Mouse (Mus musculus) hindbrain, embryonic 15.5 days (tissue): ENCODE measurements around the gene Gm9999. TPM values are rescaled to one million over a fixed set of nuclear protein-coding genes. Genes with fewer than 3 reads are reported as not detected.

ENCODE experiments used
- ATAC-seq: fragments of 200-750 bp; cut with Nextera tagmentation; 2 replicates; pipeline ENCODE4 v1.8.0; 2017; ENCODE audit warnings: low read depth, moderate number of reproducible peaks, moderate TSS enrichment; ENCODE audit not compliant: low FRiP score
- H3K27ac ChIP-seq: fragments of 300-500 bp; sonication (generic); replicated peaks from 2 replicates; pipeline ENCODE4 v1.5.1; 2015; ENCODE audit warnings: mild to moderate bottlenecking, inconsistent platforms
- H3K27me3 ChIP-seq: fragments of 300-500 bp; sonication (generic); 2 replicates; pipeline ENCODE4 v1.6.1; 2015; ENCODE audit warnings: control low read depth, inconsistent platforms
- H3K36me3 ChIP-seq: fragments of 300-500 bp; sonication (generic); 2 replicates; pipeline ENCODE4 v1.6.1; 2015; ENCODE audit warnings: control low read depth, inconsistent platforms
- H3K4me1 ChIP-seq: fragments of 300-500 bp; sonication (generic); replicated peaks from 2 replicates; pipeline ENCODE4 v1.6.1; 2015; ENCODE audit warnings: control low read depth, inconsistent platforms
- H3K4me2 ChIP-seq: fragments of 300-500 bp; sonication (generic); 2 replicates; pipeline ENCODE4 v1.6.1; 2015; ENCODE audit warnings: moderate library complexity, mild to moderate bottlenecking, inconsistent platforms
- H3K4me3 ChIP-seq: fragments of 300-500 bp; sonication (generic); 2 replicates; pipeline ENCODE4 v1.5.1; 2015; ENCODE audit warnings: mild to moderate bottlenecking, inconsistent platforms
- H3K9ac ChIP-seq: fragments of 300-500 bp; sonication (generic); 2 replicates; pipeline ENCODE4 v1.6.1; 2015; ENCODE audit warnings: inconsistent platforms
- H3K9me3 ChIP-seq: fragments of 300-500 bp; sonication (generic); 2 replicates; pipeline ENCODE4 v1.6.1; 2016; ENCODE audit warnings: control low read depth, inconsistent platforms
- WGBS: fragments of 180-500 bp; shearing (Covaris S2); methylation state at CpG from one replicate; pipeline ENCODE4 v1.1.7; 2015; 5-methylcytosine and 5-hydroxymethylcytosine counted together
- polyA plus RNA-seq: library from polyadenylated mRNA; unstranded; fragments of >200 nt; fragmentation: Nextera tagmentation; extraction: Ambion mirVana; gene quantifications from 2 replicates; pipeline ENCODE4 v1.2.1, GENCODE M21; 2015

The Gm9999 gene
- not detected in 2 replicates for polyA plus RNA-seq

DNA sequence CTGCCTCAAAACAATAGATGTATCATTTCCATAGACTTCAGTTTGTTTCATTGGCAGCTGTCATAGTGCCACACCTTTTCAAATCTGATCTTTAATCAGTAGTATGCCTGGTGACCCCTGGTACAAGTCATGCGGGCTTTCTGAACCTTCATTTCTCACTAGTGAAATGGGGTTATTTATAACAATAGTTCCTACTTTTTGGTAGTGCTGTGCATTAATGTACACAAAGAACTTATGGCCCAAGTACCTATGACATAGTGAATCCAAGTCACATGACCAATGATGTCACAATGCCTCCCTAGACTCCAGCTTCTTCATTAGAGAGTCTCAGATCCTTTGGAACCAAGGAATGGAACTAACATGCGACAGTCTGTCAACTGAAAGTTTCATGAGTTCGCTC, at the start of gene Gm9999:
TSS of gene Gm9999 (plus strand) at position 301 of the 400 bp plus-strand sequence.
- Histone ChIP-seq H3K27me3 (no peaks in the 10 kb centered on the region), H3K4me1 (peaks cover 5% of the 10 kb centered on the region; the same call in 1 of the 2 replicates), H3K9ac (no peak within 1 kb of the TSS), H3K9me3 (no peaks in the 10 kb centered on the region), H3K27ac (no peak within 1 kb of the TSS), H3K4me2 (no peak within 1 kb of the TSS), H3K36me3 (no peaks in the 10 kb centered on the region), H3K4me3 (no peak within 1 kb of the TSS)
- 97% methylated on average over 3 of the region's 3 CpGs for WGBS
- ATAC-seq, result no peak

DNA sequence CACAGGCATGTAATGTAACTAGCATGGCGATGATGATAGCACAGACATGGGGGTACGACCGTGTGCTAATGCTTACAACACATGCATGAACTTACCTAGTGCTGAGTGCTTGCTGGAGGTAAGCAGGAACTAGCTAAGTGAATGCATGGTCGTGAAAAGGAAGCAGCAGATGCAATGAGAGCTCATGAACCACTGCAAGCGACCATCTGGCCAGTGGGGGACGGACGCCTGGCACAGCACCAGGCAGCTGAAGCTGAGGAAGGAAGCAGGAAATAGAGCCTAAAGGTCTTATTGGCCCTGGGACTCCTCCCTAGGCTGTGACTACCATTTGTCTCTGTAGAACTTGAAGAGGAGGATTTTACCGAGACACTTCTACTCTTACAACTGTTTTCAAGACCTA, 48.6 kb upstream of the Gm9999 start:
- Histone ChIP-seq H3K4me2 (no peak overlapping the region), H3K4me1 (no peaks in the 10 kb centered on the region), H3K27me3 (no peaks in the 10 kb centered on the region), H3K9ac (no peak overlapping the region), H3K36me3 (peaks cover 38% of the 10 kb centered on the region), H3K27ac (no peak overlapping the region), H3K9me3 (no peaks in the 10 kb centered on the region), H3K4me3 (no peak overlapping the region)
- WGBS, result 82% methylated on average over 8 of the region's 8 CpGs
- ATAC-seq, result no peak

DNA sequence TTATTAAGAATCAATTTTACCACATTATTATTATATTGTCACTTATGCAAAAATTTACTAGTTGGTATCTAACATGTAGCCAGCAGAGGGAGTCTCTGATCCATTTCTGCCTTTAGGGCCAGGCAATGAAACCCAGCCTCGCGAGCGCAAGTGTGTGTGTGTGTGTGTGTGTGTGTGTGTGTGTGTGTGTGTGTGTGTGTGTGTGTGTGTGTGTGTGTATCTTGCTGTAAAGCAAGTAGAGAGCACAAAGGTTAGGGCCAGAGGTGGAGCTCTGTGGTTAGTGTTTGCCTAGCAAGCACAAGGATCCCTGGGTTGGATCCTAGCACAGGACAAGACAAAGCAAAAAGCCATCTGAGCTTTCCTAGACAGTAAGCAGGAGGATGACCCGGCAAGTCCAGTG, 47.5 kb upstream of the Gm9999 start:
- Histone ChIP-seq H3K36me3 (peaks cover 39% of the 10 kb centered on the region), H3K9me3 (no peaks in the 10 kb centered on the region), H3K27ac (no peak overlapping the region), H3K9ac (no peak overlapping the region), H3K27me3 (no peaks in the 10 kb centered on the region), H3K4me1 (no peaks in the 10 kb centered on the region), H3K4me2 (no peak overlapping the region), H3K4me3 (no peak overlapping the region)
- whole genome bisulfite sequencing, result 50% methylated on average over 4 of the region's 4 CpGs
- ATAC-seq, result peak; percentile 30; the same call in 1 of the 2 replicates

DNA sequence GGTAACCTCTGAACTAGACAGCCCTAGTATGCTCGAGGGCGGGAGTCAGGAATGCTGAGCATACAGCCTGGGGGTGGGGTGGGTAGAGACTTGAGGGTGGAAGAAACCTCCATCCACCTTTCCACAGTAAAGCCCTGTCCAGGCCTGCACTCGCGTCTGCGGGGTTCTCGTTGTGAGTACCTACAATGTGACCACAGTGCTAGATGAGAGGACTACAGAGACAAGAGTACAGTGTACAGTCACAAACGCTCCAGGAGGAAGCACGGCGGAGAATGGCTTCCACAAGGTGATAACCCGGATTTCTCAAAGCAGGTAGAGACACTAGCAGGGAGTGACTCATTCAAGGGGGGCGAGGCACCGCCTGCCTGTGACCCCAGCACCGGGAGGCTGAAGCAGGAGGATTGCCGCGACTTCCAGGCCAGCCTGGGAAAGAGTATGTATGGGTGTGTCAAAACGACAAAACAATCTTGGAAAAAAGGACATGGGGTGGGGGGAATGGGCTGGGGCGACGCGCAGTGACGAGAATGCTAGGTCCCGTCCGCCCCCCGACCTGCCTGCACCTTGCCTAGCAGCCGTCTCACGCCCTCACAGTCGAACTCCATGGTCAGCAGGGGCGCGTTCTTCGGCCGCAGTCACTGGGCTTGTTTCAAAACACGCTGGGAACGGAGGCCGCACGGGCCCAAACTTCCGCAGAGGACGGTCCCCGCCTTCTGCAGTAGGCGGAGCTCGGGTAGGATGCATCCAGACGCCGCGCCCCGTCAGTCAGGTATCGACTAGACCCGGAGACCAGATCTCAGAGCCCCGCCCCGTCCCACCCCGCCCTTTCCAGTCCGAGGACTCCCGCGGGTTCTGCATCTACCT, 25.3 kb upstream of the Gm9999 start, which contains the start of gene Uevld:
TSS of gene Uevld (minus strand) at position 697 of the 861 bp plus-strand sequence.
- Histone ChIP-seq H3K4me2 (peak within 1 kb of the TSS; percentile 66), H3K9ac (peak within 1 kb of the TSS; percentile 66), H3K4me1 (peaks cover 15% of the 10 kb centered on the region), H3K9me3 (no peaks in the 10 kb centered on the region), H3K36me3 (peaks cover 13% of the 10 kb centered on the region), H3K4me3 (peak within 1 kb of the TSS; percentile 86), H3K27ac (peak within 1 kb of the TSS; percentile 38; the same call in 1 of the 2 replicates), H3K27me3 (no peaks in the 10 kb centered on the region)
- peak; percentile 90 for ATAC-seq
- under 1% methylated on average over 50 of the region's 51 CpGs for WGBS

DNA sequence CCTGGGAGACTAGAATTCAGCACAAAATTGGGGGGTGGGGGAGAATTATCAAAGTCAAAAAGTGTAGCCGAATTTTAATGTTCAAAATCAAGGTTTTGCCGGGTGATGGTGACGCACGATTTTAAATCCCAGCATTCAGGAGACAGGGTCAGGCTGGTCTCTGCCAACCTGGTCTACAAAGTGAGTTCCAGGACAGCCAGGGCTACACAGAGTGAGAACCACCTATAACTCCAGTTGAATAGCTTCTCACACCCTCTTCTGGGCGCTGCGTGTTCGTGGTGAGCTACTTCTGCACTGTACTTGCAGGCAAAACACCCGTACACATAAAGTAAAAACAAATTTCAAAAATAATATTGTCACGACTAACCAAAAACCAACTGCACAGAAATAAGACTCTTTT, 24.5 kb upstream of the Gm9999 start:
- no peaks in the 10 kb centered on the region for H3K27me3 ChIP-seq
- H3K9me3 ChIP-seq, result no peaks in the 10 kb centered on the region
- 15% methylated on average over 9 of the region's 9 CpGs for WGBS
- ATAC-seq, result no peak
- peaks cover 23% of the 10 kb centered on the region for H3K4me1 ChIP-seq
- peaks cover 10% of the 10 kb centered on the region for H3K36me3 ChIP-seq
- peak overlapping the region; percentile 66 for H3K4me2 ChIP-seq
- peak overlapping the region; percentile 66 for H3K9ac ChIP-seq
- H3K27ac ChIP-seq, result peak overlapping the region; percentile 38; the same call in 1 of the 2 replicates
- H3K4me3 ChIP-seq, result peak overlapping the region; percentile 86

DNA sequence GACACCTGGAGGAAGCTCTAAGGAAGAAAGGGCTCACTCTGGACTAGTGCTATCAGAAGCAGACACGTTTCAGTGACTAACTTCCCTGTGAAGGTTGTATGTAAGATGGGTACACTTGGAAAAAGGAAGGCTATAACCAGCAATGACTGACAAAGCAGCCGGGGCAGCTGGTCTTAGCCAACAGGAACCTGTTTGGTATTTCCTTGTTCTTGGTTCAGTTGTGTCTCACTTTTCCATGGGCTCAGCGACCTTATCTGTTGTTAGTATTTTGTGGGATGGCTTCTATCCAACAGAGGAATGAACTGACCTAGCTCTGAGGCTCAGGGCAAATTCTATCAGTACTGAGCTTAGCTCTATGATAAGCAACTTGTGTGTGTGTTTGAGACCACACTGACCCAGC, 22.4 kb upstream of the Gm9999 start:
- no peaks in the 10 kb centered on the region for H3K9me3 ChIP-seq
- no peak for ATAC-seq
- no peaks in the 10 kb centered on the region for H3K36me3 ChIP-seq
- H3K9ac ChIP-seq, result no peak overlapping the region
- H3K4me2 ChIP-seq, result no peak overlapping the region
- peaks cover 23% of the 10 kb centered on the region for H3K4me1 ChIP-seq
- H3K27ac ChIP-seq, result no peak overlapping the region
- WGBS, result 63% methylated on average over 3 of the region's 3 CpGs
- no peaks in the 10 kb centered on the region for H3K27me3 ChIP-seq
- H3K4me3 ChIP-seq, result no peak overlapping the region

DNA sequence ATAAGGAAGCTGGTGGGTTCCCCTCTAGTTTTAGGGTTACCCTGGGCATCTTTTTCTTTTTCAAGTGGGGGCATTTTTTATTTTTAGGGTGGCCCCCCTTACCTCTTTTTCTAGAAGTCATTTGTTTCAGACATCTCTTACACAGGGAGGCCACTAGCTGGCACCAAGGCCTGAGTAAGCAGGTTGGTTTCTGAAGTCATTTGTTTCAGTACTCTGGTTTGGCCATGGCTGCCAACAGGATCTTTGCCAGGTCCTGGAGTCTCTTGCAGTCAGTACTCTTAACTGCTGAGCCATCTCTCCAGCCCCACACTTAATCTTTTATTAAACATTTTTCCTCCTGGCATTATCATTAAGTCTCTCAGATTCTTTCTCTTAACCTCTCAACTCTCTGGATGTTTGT, 21.2 kb upstream of the Gm9999 start:
- Histone ChIP-seq H3K9ac (no peak overlapping the region), H3K36me3 (no peaks in the 10 kb centered on the region), H3K9me3 (no peaks in the 10 kb centered on the region), H3K4me3 (no peak overlapping the region), H3K4me2 (no peak overlapping the region), H3K27ac (no peak overlapping the region; the same call in 1 of the 2 replicates), H3K4me1 (peaks cover 23% of the 10 kb centered on the region), H3K27me3 (no peaks in the 10 kb centered on the region)
- no peak for ATAC-seq

DNA sequence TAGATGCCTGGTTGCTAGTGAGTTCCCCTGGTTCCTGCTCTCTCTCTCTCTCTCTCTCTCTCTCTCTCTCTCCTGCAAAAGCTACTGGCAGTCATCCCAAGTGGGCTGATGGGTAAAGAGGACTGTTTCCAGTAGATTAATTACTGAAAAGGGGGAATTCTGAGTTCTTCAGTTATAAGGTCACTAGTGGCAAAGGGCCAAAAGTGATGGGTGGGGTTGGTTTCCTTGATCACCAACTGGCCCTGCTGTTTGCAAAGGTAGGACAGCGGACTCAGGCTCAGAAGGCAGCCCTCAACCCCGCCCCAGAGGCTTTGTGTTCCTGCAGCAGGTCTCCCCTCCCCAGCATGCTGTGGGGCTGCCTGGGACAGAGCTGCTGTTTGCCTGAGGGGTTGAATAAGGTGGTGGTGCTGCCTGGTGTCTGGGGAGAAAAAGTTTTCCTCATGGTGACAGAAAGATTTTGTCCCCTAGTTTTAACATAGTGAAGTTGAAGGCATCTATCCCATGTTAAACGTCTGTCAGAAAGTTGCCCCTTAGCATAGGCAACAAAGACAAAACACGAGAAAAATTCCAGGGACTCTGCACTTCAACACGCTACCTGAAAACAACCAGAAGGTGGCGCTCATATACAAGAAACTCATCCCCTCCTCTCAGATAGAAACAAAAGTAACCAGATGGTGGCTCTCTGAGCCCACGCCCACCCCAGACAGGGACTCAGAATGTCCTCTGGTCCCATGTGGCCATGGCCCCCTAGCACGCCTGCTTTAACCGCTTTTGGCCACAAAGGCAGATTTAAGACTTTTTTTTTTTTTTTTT, 20.4 kb upstream of the Gm9999 start:
- H3K27ac ChIP-seq, result peak overlapping the region; percentile 68
- peak overlapping the region; percentile 6; the same call in 1 of the 2 replicates for H3K9ac ChIP-seq
- no peak overlapping the region for H3K4me3 ChIP-seq
- no peaks in the 10 kb centered on the region for H3K27me3 ChIP-seq
- H3K4me2 ChIP-seq, result peak overlapping the region; percentile 36
- ATAC-seq, result peak; percentile 70
- H3K9me3 ChIP-seq, result no peaks in the 10 kb centered on the region
- WGBS, result 0% methylated on average over 9 of the region's 9 CpGs
- no peaks in the 10 kb centered on the region for H3K36me3 ChIP-seq
- peaks cover 16% of the 10 kb centered on the region for H3K4me1 ChIP-seq

DNA sequence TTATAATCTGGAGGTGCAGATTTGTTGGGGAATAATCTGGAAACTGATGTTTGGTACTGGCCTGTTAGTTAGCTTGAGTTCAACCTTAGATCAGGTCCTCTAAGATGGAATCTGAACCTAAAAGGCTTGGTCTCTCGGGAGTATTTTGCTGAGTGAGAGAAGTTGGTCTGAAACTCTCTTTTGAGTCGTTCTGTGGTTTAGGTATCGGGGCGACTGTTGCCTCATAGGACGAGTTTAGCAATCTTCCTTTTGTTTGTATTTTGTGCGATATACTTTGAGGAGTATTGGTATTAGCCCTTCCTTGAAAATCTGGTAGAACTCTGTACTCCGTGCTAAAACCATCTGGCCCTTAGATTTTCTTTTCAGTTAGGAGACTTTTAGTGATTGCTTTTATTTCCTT, 19.3 kb upstream of the Gm9999 start:
- WGBS, result 85% methylated on average over 7 of the region's 7 CpGs

DNA sequence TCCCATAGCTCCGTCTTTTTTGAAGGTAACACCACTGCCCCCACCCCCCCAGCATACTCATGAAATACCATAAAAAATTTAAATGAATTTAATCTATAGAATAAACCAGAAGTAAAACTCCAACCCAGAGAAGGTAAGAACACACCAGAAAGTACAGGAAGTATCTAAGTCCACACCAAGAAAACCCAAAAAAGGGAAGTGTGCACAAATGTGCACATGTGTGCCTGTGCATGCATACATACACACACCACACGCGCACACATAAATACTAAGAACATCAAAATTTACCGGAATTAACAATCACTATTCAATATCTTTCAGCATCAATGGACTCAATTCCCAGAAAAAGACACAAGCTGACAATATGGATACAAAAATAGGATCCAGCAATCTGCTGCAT, 13.5 kb upstream of the Gm9999 start:
- no peak for ATAC-seq
- WGBS, result 91% methylated on average over 4 of the region's 4 CpGs
- Histone ChIP-seq H3K27ac (no peak overlapping the region), H3K4me2 (no peak overlapping the region), H3K27me3 (no peaks in the 10 kb centered on the region), H3K9ac (no peak overlapping the region), H3K4me3 (no peak overlapping the region), H3K4me1 (no peaks in the 10 kb centered on the region), H3K9me3 (no peaks in the 10 kb centered on the region), H3K36me3 (no peaks in the 10 kb centered on the region)

More for the DNA sequence above, 19.3 kb upstream of the Gm9999 start:
- Histone ChIP-seq H3K9ac (no peak overlapping the region), H3K9me3 (no peaks in the 10 kb centered on the region), H3K4me3 (no peak overlapping the region), H3K4me2 (no peak overlapping the region), H3K36me3 (no peaks in the 10 kb centered on the region), H3K4me1 (peaks cover 12% of the 10 kb centered on the region), H3K27me3 (no peaks in the 10 kb centered on the region), H3K27ac (no peak overlapping the region)
- no peak for ATAC-seq

DNA sequence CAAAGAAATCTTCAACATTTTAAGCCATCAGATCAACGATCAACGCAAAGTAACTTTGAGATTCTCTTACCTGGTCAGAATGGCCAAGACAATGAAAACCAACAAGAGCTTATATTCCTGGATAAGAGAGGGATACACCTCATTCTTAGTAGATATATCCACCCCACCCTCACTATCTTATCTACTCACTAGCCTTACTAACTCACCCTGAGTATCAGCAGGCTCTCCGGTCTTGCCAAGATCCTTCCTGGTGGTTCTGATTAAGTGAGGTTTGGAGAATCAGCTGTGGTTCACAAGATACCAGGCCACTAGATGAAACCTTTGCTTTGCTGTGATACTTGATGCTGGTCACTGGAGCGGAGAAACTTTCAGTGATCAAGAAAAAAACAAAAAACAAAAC, 8.7 kb upstream of the Gm9999 start:
- WGBS, result 95% methylated on average over 4 of the region's 4 CpGs

DNA sequence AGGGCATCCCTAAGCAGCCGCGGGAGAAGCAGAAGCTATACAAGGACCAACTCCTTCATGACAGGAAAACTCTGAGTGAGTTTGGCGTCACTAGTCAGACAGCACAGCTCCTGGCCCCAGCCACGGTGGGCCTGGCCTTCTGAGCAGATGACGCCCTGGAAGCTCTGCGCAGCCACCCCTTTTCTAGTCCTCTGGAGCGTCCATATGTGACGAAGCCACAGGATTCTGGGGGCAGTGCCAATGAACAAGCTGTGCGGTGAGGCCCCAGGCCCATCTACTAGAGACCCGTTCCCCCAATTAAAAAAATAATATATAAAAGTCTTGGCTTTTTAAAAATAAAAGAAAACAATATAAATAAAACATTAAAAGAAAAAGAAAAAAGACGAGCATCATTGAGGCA, 7.9 kb upstream of the Gm9999 start:
- H3K27me3 ChIP-seq, result no peaks in the 10 kb centered on the region
- no peak overlapping the region for H3K9ac ChIP-seq
- H3K9me3 ChIP-seq, result no peaks in the 10 kb centered on the region
- ATAC-seq, result no peak
- H3K27ac ChIP-seq, result no peak overlapping the region
- no peaks in the 10 kb centered on the region for H3K4me1 ChIP-seq
- no peak overlapping the region for H3K4me2 ChIP-seq
- WGBS, result 86% methylated on average over 11 of the region's 11 CpGs
- H3K36me3 ChIP-seq, result no peaks in the 10 kb centered on the region
- H3K4me3 ChIP-seq, result no peak overlapping the region

More for the DNA sequence above, 8.7 kb upstream of the Gm9999 start:
- H3K4me3 ChIP-seq, result no peak overlapping the region
- no peaks in the 10 kb centered on the region for H3K4me1 ChIP-seq
- no peak overlapping the region for H3K27ac ChIP-seq
- H3K9me3 ChIP-seq, result no peaks in the 10 kb centered on the region
- no peak overlapping the region for H3K9ac ChIP-seq
- ATAC-seq, result no peak
- no peak overlapping the region for H3K4me2 ChIP-seq
- no peaks in the 10 kb centered on the region for H3K36me3 ChIP-seq
- no peaks in the 10 kb centered on the region for H3K27me3 ChIP-seq
